Mouse (Mus musculus) megakaryocyte, embryonic 14.5 days (primary cell): Measurements from ENCODE around the gene Siae.

Experiments
- FLI1 ChIP-seq: IDR thresholded peaks from 2 replicates; pipeline ENCODE4 v1.6.1; 2012; ENCODE audit warnings: low read length, inconsistent platforms, mixed read lengths
- GATA1 ChIP-seq: IDR thresholded peaks from 3 replicates; pipeline ENCODE4 v1.6.1; 2012; ENCODE audit warnings: mixed read lengths, low read length, inconsistent platforms, borderline replicate concordance

DNA sequence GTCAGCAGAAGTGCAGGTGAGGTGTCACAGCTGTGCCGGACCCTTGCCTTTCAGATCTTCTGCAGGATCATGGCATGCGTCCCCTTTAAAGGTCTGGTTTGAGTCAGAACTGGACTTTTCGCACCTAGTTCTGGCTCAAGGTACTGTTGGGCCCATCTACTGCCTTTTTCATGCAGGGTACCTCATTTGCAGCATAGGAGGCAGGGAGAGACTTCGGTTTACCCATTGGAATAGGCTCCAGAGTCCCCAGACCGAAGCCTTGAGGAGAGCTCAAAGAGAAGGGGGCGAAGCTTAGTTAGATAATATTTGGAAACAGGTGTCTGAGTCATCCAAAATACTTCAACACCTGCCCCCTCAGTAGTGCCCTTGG is 58.4 kb downstream of the Siae start:
- TF ChIP-seq FLI1: no peak
- TF ChIP-seq GATA1: no peak
